Mouse (Mus musculus): Measurements from ENCODE around the gene Olfr93. TPM values are rescaled to one million over a fixed set of nuclear protein-coding genes. Genes with fewer than 3 reads are reported as not detected.
A peak's percentile ranks its signal among the peaks of the same experiment; 100 is the strongest.

The Olfr93 gene
- not detected in 2 replicates for polyA plus RNA-seq (2012; ENCODE audit: insufficient read depth, insufficient read length, low replicate concordance, missing spikeins)

- H3K4me1 ChIP-seq (ENCODE audit: control insufficient read depth, insufficient read depth, low read length), result no peaks in the 10 kb centered on the region
- H3K4me3 ChIP-seq (ENCODE audit: insufficient read depth, low read depth, low read length), result no peak within 1 kb of the TSS
- TF ChIP-seq POLR2A (IDR thresholded peaks at IDR 0.05; ENCODE audit: insufficient read depth, low read depth, low read length) (no peak), CTCF (IDR thresholded peaks at IDR 0.05; ENCODE audit: insufficient read depth, low read depth, low read length) (no peak)
- H3K27ac ChIP-seq (ENCODE audit: insufficient read depth, low read depth, low read length), result no peak within 1 kb of the TSS
Measured at GRCm38 (mm10) chr17:37161394-37161793, at the start of gene Olfr93. Gene Olfr93, minus strand, starts transcription at chr17:37161494.

GRCm38 (mm10) chr17:37203917-37204236, 42.6 kb upstream of the Olfr93 start:
- H3K4me1 ChIP-seq (ENCODE audit: control insufficient read depth, insufficient read depth, low read length), result no peaks in the 10 kb centered on the region
- no peak overlapping the region for H3K27ac ChIP-seq (ENCODE audit: insufficient read depth, low read depth, low read length)
- 22% methylated on average over 3 of the region's 3 CpGs for WGBS
- no peak for TF ChIP-seq POLR2A (IDR thresholded peaks at IDR 0.05; ENCODE audit: insufficient read depth, low read depth, low read length)
- no peak for TF ChIP-seq CTCF (IDR thresholded peaks at IDR 0.05; ENCODE audit: insufficient read depth, low read depth, low read length)
- H3K4me3 ChIP-seq (ENCODE audit: insufficient read depth, low read depth, low read length), result no peak overlapping the region

- under 1% methylated on average over 4 of the region's 4 CpGs for WGBS
- Histone ChIP-seq H3K27ac (ENCODE audit: insufficient read depth, low read depth, low read length) (no peak overlapping the region), H3K4me1 (ENCODE audit: control insufficient read depth, insufficient read depth, low read length) (no peaks in the 10 kb centered on the region), H3K4me3 (ENCODE audit: insufficient read depth, low read depth, low read length) (no peak overlapping the region)
- TF ChIP-seq POLR2A (IDR thresholded peaks at IDR 0.05; ENCODE audit: insufficient read depth, low read depth, low read length) (no peak), CTCF (IDR thresholded peaks at IDR 0.05; ENCODE audit: insufficient read depth, low read depth, low read length) (no peak)
Measured at GRCm38 (mm10) chr17:37203206-37203916, 42.1 kb upstream of the Olfr93 start.

GRCm38 (mm10) chr17:37200894-37201293, 39.6 kb upstream of the Olfr93 start, which contains the start of gene Olfr94:
Gene Olfr94, minus strand, starts transcription at chr17:37200994.
- WGBS, result 84% methylated on average over 2 of the region's 2 CpGs
- TF ChIP-seq POLR2A (IDR thresholded peaks at IDR 0.05; ENCODE audit: insufficient read depth, low read depth, low read length) (no peak), CTCF (IDR thresholded peaks at IDR 0.05; ENCODE audit: insufficient read depth, low read depth, low read length) (no peak)
- no peak within 1 kb of the TSS for H3K4me3 ChIP-seq (ENCODE audit: insufficient read depth, low read depth, low read length)
- no peak within 1 kb of the TSS for H3K27ac ChIP-seq (ENCODE audit: insufficient read depth, low read depth, low read length)
- H3K4me1 ChIP-seq (ENCODE audit: control insufficient read depth, insufficient read depth, low read length), result peaks cover 10% of the 10 kb centered on the region

- H3K27ac ChIP-seq (ENCODE audit: insufficient read depth, low read depth, low read length), result no peak overlapping the region
Measured at GRCm38 (mm10) chr17:37196845-37197724, 35.8 kb upstream of the Olfr93 start.

GRCm38 (mm10) chr17:37194782-37195181, 33.5 kb upstream of the Olfr93 start:
- 35% methylated on average over 5 of the region's 5 CpGs for WGBS
- TF ChIP-seq CTCF (IDR thresholded peaks at IDR 0.05; ENCODE audit: insufficient read depth, low read depth, low read length), result no peak
- TF ChIP-seq POLR2A (IDR thresholded peaks at IDR 0.05; ENCODE audit: insufficient read depth, low read depth, low read length), result no peak

More at GRCm38 (mm10) chr17:37196845-37197724, 35.8 kb upstream of the Olfr93 start:
- WGBS, result 1% methylated on average over 77 of the region's 77 CpGs
- peaks cover 10% of the 10 kb centered on the region for H3K4me1 ChIP-seq (ENCODE audit: control insufficient read depth, insufficient read depth, low read length)
- peak overlapping the region; percentile 49 for H3K4me3 ChIP-seq (ENCODE audit: insufficient read depth, low read depth, low read length)
- TF ChIP-seq CTCF (IDR thresholded peaks at IDR 0.05; ENCODE audit: insufficient read depth, low read depth, low read length), result no peak
- TF ChIP-seq POLR2A (IDR thresholded peaks at IDR 0.05; ENCODE audit: insufficient read depth, low read depth, low read length), result no peak

GRCm38 (mm10) chr17:37193656-37194055, 32.4 kb upstream of the Olfr93 start, which contains the start of gene Ubd:
Gene Ubd, plus strand, starts transcription at chr17:37193892.
- Histone ChIP-seq H3K27ac (ENCODE audit: insufficient read depth, low read depth, low read length) (no peak within 1 kb of the TSS), H3K4me3 (ENCODE audit: insufficient read depth, low read depth, low read length) (no peak within 1 kb of the TSS), H3K4me1 (ENCODE audit: control insufficient read depth, insufficient read depth, low read length) (peaks cover 10% of the 10 kb centered on the region)
- TF ChIP-seq POLR2A (IDR thresholded peaks at IDR 0.05; ENCODE audit: insufficient read depth, low read depth, low read length), result no peak
- no peak for TF ChIP-seq CTCF (IDR thresholded peaks at IDR 0.05; ENCODE audit: insufficient read depth, low read depth, low read length)
- 87% methylated on average over 2 of the region's 2 CpGs for WGBS

More at GRCm38 (mm10) chr17:37194782-37195181, 33.5 kb upstream of the Olfr93 start:
- Histone ChIP-seq H3K4me3 (ENCODE audit: insufficient read depth, low read depth, low read length) (no peak overlapping the region), H3K4me1 (ENCODE audit: control insufficient read depth, insufficient read depth, low read length) (peaks cover 10% of the 10 kb centered on the region), H3K27ac (ENCODE audit: insufficient read depth, low read depth, low read length) (no peak overlapping the region)

GRCm38 (mm10) chr17:37193032-37193431, 31.7 kb upstream of the Olfr93 start:
- H3K27ac ChIP-seq (ENCODE audit: insufficient read depth, low read depth, low read length), result no peak overlapping the region
- TF ChIP-seq POLR2A (IDR thresholded peaks at IDR 0.05; ENCODE audit: insufficient read depth, low read depth, low read length) (no peak), CTCF (IDR thresholded peaks at IDR 0.05; ENCODE audit: insufficient read depth, low read depth, low read length) (no peak)
- H3K4me1 ChIP-seq (ENCODE audit: control insufficient read depth, insufficient read depth, low read length), result peaks cover 10% of the 10 kb centered on the region
- no peak overlapping the region for H3K4me3 ChIP-seq (ENCODE audit: insufficient read depth, low read depth, low read length)

- TF ChIP-seq CTCF (IDR thresholded peaks at IDR 0.05; ENCODE audit: insufficient read depth, low read depth, low read length) (no peak), POLR2A (IDR thresholded peaks at IDR 0.05; ENCODE audit: insufficient read depth, low read depth, low read length) (no peak)
- Histone ChIP-seq H3K4me3 (ENCODE audit: insufficient read depth, low read depth, low read length) (no peak overlapping the region), H3K4me1 (ENCODE audit: control insufficient read depth, insufficient read depth, low read length) (no peaks in the 10 kb centered on the region), H3K27ac (ENCODE audit: insufficient read depth, low read depth, low read length) (no peak overlapping the region)
- 51% methylated on average over 2 of the region's 2 CpGs for WGBS
Measured at GRCm38 (mm10) chr17:37190711-37191110, 29.4 kb upstream of the Olfr93 start.

All from olfactory bulb, adult 2 months (tissue).